Mouse (Mus musculus) NIH3T3 (cell line): ENCODE results near the gene Pllp.

Experiments used
- DNase-seq: peaks from one replicate; pipeline ENCODE4 v3.0.0-alpha.2; 2012; ENCODE audit warnings: low read depth

Pllp gene

GRCm38 (mm10) chr8:94702844-94703813 lies 7.1 kb upstream of the Pllp start:
- peak; percentile 91 for DNase-seq

- DNase-seq: no peak
Measured at GRCm38 (mm10) chr8:94702156-94702555, 6.1 kb upstream of the Pllp start.

- DNase-seq: no peak
Measured at GRCm38 (mm10) chr8:94700421-94700935, 4.4 kb upstream of the Pllp start.

- DNase-seq: no peak
Measured at GRCm38 (mm10) chr8:94699366-94699765, 3.3 kb upstream of the Pllp start.

- DNase-seq: no peak
Measured at GRCm38 (mm10) chr8:94697956-94698355, 1.9 kb upstream of the Pllp start.

GRCm38 (mm10) chr8:94696566-94696965 lies 488 bp upstream of the Pllp start:
- no peak for DNase-seq

- no peak for DNase-seq
Measured at GRCm38 (mm10) chr8:94695341-94695993, 611 bp downstream of the Pllp start.

- no peak for DNase-seq
Measured at GRCm38 (mm10) chr8:94694701-94695100, 1.4 kb downstream of the Pllp start.

- no peak for DNase-seq
Measured at GRCm38 (mm10) chr8:94685953-94686352, 10.1 kb downstream of the Pllp start.

GRCm38 (mm10) chr8:94684287-94684686 lies 11.8 kb downstream of the Pllp start:
- no peak for DNase-seq

- no peak for DNase-seq
Measured at GRCm38 (mm10) chr8:94682732-94683524, 13.2 kb downstream of the Pllp start.

GRCm38 (mm10) chr8:94680414-94680813 lies 15.7 kb downstream of the Pllp start:
- DNase-seq: no peak

- peak; percentile 73 for DNase-seq
Measured at GRCm38 (mm10) chr8:94678582-94678981, 17.5 kb downstream of the Pllp start.

- DNase-seq: no peak
Measured at GRCm38 (mm10) chr8:94675923-94676322, 20.2 kb downstream of the Pllp start.

- no peak for DNase-seq
Measured at GRCm38 (mm10) chr8:94674384-94674783, 21.7 kb downstream of the Pllp start.

GRCm38 (mm10) chr8:94666456-94667308 lies 29.4 kb downstream of the Pllp start, which contains the start of gene Arl2bp:
Arl2bp (plus strand) TSS chr8:94666600.
- DNase-seq: peak; percentile 98

GRCm38 (mm10) chr8:94664722-94665121 lies 31.4 kb downstream of the Pllp start:
- DNase-seq: no peak

- DNase-seq: no peak
Measured at GRCm38 (mm10) chr8:94660418-94660817, 35.7 kb downstream of the Pllp start.

GRCm38 (mm10) chr8:94658031-94658430 lies 38.0 kb downstream of the Pllp start:
- DNase-seq: peak; percentile 39

- DNase-seq: no peak
Measured at GRCm38 (mm10) chr8:94654994-94655393, 41.1 kb downstream of the Pllp start.

- no peak for DNase-seq
Measured at GRCm38 (mm10) chr8:94652951-94653350, 43.1 kb downstream of the Pllp start.
